Mouse (Mus musculus): Measurements from ENCODE around the gene Evi5.

Evi5 gene

DNA sequence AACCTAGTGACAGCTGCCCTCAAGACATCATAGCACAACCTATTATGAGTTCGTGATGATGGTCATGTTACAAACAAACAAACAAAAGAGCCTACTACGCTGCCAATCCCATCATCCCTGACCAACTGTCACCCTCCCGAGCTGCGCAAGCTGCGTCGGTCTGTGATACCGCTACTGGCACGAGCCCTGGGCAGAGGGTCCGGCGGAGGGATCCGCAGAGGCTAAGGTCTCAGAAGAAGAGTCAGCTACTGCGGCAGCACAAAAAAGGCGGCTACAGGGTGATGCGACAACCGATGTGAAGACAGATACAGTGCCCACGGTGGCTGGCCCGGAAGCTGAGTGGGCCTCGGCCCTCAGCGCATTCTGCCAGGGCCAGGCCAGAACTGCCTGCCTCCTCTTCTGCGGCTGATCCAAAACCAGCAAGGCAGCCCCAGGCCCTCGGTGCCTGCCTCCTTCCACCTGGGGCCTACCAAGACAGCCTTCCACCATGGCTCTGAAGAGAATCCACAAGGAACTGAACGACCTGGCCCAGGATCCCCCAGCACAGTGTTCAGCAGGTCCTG lies 44.8 kb downstream of the Evi5 start, which contains the start of gene Ube2d2b:
Ube2d2b (plus strand) TSS at position 102 of the 563 bp plus-strand sequence.
- in situ Hi-C loops (cut with MboI, MseI) = loop anchor here in 1 of 2 experiments (25.0 kb wide), 1 partner anchor 943 kb away; no protein-coding TSS in a partner anchor

DNA sequence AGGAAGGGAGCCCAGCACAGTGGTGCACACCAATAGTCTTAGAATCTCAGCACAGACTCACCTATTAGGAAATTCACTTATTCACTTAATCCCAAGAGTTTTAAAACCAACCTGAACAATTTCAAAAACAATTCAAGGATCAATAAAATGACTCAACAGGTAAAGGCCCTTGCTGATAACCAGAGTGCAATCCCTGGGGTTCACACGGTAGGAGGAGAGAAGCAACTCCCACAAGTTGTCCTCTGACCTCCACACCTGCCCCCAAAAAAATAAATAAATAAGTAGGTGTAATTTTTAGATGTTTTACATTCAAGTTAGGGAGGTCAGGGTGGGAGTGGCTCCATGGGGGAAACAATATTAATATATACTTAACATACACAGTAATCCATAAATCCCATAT lies 52.4 kb downstream of the Evi5 start:
- in situ Hi-C loops (cut with MboI, MseI) = no loop called here

DNA sequence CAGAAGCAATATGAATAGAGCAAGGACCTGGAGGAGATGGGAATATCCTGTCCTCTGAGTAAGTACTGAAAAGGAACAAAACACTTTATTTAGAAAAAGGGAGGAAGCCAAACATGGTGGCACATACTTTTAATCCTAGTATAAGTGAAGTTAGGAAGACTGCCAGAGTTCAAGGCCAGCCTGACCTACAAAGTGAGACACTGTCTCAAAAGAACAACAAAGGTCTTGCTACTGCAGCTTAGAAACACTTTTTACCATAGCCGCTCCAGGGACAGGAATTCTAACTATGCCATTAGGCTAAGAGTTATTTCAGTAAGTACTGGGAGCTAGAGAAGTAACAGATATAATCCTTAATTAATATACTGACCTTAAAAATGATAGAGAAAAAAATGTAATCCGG lies 60.3 kb downstream of the Evi5 start:
- in situ Hi-C loops (cut with MboI, MseI) = no loop called here

DNA sequence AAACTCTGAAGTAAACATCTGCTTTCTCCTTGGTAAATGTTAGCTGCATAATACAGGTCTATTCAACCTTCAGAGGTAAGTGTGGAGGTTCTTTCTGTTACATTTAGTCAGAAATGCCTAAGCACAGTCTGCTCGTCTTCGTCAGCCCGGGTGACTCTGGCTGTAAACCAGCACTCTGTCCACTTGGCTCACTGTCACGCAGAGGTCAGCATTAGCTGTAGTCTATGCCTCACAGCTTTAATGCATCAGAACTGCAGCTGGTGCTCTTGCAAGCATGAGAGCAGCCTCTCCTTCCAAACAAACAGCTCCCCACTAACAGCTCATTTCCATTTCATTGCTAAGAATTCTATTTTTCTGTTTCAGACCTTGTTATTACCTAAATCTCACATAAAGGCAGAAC lies 67.4 kb downstream of the Evi5 start:
- in situ Hi-C loops (cut with MboI, MseI) = no loop called here

DNA sequence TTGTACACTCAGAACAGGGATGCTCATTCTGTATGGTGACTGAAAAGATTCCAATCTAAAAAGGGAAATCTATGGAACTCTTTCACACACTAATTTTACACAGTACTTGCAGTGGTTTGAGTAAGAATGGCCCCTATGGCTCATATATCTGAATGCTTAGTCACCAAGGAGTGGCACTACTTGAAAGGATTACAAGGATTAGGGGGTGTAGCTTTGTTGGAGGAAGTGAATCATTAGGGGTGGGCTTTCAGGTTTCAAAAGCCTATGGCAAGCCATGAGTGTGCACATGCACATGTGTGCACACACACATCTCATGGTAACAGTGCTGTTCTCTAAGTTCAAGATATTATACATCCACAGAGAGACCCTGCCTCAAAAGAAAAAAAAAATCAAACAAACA lies 72.3 kb downstream of the Evi5 start:
- in situ Hi-C loops (cut with MboI, MseI) = no loop called here

DNA sequence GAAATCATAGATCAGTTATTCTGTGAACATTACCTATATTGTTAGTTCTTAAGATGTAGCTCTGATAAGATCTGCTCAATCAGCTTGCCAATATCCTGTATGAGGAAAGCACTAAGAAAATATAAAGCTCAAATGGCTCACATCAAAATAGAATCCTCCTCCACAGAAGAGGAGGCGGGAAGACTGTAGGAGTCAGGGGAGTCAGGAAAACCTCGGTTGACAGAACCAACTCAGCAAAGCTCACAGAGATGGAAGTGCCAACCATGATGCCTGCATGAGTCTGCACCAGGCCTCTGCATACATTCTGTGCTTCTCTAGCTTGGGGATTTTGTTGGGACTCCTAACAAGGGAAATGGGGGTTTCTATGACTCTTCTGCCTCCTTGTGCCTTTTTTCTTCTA lies 73.7 kb downstream of the Evi5 start:
- in situ Hi-C loops (cut with MboI, MseI) = no loop called here

DNA sequence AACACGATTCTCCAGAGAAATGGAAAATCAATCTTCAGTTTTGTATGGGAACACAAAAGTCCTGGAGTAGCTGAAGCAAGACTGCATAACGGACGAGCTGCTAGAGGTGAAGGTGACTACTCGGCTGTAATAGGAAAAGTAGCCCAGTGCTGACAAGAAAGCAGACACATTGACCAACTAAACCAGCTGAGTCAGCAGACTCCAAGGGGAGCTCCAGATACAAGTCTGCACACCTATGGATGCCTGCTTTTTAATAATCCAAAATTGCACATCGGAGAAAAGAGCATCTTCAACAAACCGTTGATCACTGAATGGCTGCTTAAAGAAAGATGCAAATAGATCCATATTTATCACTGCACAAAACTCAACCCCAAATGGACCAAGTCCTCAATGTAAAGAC lies 76.6 kb downstream of the Evi5 start:
- in situ Hi-C loops (cut with MboI, MseI) = loop anchor here in 1 of 2 experiments (5.0 kb wide), 1 partner anchor 54 kb away; no protein-coding TSS in a partner anchor

DNA sequence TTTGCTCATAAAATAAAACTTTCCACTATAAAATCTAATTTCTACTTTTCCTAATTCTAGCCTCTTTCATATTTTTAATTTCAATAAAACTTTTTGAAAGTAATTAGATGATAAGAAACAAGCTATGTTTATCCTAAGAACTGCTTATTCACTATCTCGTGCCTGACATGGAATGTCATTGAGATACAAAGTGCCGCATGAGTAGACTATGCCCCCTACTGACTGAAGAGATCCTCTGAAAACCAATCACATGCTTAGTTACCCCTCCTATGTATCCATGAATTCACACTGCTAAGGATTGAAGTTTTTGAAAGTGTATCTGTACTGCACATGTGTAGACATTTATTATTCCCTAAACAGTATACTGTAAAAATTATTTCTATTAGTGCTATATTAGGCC lies 81.0 kb downstream of the Evi5 start:
- in situ Hi-C loops (cut with MboI, MseI) = loop anchor here in 1 of 2 experiments (5.0 kb wide), 1 partner anchor 72 kb away; no protein-coding TSS in a partner anchor

DNA sequence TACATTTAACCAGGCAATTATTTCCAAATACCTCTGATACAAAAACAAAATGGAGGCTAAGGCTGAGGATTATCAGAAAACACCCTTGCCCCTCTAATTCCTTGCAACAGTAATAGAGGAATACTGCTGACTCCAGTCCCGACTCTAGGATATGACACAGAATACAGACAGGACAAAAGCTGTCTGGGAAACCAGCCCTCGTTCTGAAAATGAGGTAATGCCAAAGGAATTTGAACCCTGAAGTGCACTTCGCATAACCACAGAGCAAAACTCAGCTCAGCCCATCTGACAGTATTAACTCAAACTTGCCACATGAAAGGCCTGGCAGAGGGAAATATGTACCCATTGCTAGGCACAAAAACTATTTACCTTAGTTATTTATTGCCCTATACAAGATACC lies 81.6 kb downstream of the Evi5 start:
- in situ Hi-C loops (cut with MboI, MseI) = loop anchor here in 1 of 2 experiments (5.0 kb wide), 1 partner anchor 71 kb away; no protein-coding TSS in a partner anchor

DNA sequence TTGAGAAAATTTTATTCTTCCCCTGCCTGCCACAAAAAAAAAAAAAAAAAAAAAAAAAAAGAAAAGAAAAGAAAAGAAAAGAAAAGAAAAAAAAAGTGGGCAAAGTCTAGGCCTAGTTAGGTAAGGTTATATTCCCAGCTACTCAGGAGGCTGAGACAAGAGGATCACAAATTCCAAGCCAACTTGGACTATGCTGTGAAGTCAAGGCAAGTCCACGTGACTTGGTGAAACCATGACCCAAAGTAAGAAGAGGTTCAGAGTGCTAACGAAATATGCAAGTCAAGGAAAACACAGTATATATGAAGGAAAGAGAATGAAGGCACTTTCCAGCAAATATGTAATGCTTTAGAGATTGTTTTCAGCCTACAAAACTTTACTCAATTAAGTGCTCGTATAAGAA lies 82.4 kb downstream of the Evi5 start:
- in situ Hi-C loops (cut with MboI, MseI) = loop anchor here in 1 of 2 experiments (5.0 kb wide), 1 partner anchor 70 kb away; no protein-coding TSS in a partner anchor

DNA sequence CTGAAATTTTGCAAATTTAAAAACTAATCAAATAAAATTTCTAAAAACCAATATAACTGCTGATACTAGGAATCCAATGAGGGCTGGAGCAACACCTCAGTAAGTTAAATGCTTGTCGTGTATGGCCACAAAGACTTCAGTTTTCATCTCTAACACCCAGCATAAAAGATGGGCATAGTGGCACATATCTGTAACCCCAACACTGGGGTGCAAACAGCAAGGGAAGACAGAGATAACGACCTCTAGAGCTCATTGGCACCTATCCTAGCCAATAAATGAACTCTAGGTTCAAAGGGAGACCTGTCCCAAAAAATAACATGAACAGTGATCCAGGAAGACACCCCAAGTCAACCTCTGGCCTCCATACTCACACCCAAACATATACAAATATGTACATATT lies 82.9 kb downstream of the Evi5 start:
- in situ Hi-C loops (cut with MboI, MseI) = loop anchor here in 1 of 2 experiments (5.0 kb wide), 1 partner anchor 70 kb away; no protein-coding TSS in a partner anchor

DNA sequence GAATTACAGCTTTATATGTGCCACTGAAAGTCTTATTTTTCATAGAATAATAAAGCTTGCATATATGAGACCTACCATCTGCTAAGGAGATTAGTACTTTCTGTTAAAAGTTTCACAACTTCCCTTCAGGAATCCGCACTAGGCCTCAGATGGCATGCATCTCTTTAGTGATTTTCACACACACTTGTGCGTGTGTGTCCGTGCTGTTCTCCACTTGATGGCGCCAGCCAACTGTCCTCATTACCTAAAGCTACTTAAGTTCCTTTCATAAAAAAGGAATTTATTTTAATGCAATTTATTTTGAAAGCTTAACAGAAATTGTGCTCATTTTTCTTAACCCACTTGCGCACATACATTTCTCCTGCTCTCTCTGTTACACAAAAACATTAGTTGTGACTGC lies 85.4 kb downstream of the Evi5 start:
- in situ Hi-C loops (cut with MboI, MseI) = no loop called here

DNA sequence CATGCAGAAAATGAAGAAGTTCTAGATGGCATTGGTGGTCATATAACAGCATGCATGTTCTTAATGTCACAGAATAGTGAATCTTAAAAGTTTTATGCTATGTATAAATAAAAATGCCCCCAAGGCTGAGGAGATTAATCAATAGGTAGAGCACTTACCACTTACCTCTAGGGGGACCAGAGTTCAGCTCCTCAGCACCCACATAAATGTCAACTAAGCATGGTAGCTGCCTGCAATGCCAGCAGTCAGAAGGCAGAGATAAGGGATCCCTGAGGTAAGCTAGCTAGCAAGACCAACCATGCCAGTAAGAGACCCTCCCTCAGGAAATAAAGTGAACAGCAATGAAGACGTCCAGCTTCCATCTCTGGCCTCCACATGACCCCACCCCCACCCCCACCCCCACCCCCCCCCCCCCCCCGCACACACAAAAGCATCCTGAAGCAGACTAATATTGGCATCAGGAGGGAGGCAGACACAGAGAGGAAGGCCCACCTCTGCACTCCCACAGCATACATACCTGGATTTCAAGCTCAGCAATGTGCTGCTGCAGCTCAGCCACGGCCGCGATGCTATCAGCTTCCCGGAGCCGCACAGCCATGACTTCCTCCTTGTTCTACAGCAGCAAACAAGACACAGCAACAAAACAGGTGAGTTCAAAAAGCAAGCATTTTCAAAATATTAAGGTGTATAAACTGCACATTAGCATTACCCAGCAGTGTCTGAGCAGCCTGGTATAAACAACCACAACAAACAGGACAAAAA lies 87.0 kb downstream of the Evi5 start:
- in situ Hi-C loops (cut with MboI, MseI) = no loop called here

DNA sequence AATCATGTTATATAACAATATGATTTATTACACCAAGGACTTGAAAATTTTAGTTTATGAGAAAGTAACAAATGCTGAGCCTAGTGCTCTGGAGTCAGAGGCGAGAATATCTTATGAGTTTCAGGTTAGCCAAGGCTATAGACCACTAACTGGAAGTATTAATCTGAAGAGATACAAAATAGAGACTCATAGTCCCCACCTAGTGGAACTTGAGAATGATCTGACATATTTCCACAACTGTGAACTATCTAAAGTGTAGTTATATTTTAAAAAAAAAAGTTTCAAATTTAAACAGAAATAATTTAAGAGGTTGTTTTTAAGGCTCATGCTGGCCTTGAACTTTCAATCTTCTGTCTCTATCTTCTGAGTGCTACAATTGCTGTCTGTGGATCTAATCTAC lies 92.5 kb downstream of the Evi5 start:
- in situ Hi-C loops (cut with MboI, MseI) = loop anchor here in 1 of 2 experiments (5.0 kb wide), 1 partner anchor 80 kb away; no protein-coding TSS in a partner anchor

DNA sequence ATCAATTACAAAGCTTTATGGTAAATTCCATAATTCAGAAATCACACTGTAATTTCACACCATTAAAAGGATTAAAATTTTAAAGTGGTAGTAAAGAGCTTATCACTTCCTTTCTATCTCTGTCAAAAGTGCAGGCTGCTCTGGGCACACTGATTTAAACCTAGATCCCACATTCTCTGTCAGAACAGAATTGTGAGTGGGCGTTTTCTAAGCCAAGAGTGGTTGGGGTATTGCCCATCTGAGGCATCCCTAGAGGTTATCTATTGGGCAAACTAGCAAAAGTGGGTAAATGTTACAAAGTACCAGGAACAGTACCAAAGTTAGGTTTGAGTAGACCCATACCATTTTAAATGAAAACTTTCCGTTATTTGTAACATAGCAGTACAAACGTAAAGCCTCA lies 96.1 kb downstream of the Evi5 start:
- in situ Hi-C loops (cut with MboI, MseI) = no loop called here

DNA sequence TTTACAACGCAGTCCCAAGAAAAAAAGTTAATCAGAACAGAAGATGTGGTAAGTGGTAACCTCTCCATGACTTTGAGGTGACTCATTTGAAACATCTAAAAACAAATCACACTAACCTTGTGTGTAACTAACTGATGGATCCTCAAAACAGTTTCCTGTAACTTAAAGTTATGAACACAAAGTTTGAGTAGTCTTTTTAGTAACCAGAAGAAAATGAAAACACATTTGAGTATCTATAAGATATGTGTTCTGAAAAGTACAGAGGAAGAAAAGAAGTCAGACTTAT lies 97.4 kb downstream of the Evi5 start:
- in situ Hi-C loops (cut with MboI, MseI) = no loop called here

DNA sequence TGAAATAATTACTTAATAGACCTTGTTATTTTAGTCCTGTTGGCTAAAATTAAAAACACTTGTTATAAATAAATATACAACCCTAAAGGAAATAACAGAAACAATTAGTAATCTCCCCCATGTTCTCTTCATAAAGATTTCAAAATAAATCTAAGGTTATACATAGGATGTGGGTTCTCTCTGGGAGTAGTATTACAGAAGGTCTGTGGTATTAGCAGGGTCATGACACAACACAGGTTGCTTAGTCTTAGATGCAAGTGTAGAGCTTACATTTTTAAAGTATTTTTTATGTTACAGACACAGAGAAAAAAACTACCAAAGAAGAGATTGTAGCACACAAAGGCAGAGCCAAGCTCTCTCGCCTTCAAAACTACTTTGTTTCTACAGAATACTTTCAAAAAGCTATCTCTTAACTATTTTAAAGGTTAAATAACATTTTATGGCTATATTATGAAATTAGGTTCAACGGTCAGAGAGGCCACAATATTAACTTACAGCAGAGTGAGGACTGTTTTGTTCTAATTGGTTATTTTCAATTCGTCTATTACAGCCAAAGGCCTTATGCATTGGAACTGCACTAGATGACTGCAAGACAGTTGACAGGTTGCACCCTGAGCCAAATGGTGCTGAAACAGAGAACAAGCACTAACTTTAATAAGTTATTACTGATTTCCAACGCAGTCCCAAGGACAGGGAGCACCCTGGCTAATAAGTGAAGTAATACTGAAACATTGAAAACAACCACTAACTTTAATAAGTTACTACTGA lies 97.9 kb downstream of the Evi5 start:
- in situ Hi-C loops (cut with MboI, MseI) = no loop called here

DNA sequence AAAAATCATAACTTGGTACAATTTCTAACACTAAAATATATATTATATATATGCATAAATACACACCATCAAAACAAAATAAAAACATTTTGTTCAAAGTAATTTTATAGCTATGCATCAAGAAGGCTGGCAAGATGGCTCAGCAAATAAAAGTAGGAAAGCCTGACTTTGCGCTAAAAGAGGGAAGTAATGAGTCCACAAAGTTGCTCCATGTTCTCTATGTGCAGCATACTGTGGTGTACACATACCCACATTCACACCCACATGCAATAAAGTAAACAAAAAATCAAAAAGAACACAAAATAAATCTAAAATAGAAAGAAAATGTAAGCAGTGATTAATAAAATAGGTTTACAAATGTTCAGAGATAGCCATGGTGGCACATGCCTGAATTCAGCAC lies 99.0 kb downstream of the Evi5 start:
- in situ Hi-C loops (cut with MboI, MseI) = no loop called here

DNA sequence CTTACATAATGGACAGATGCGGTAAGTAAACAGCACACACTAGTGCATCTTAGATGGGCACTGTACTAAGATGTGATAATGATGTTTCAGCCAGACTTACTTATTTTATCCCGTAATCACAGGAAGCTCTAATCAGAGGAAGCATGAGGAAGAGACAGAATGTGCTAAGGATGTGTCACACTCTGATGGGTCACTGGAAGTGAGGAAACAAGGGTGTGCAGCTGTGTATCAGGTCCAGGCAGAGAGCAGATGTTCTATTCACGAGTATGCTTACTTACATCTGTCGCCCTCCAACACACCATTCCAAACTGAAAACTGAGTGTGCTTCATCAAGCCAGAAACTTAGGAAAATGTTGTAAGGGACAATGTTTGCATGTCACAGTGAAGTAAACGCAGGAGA lies 102.9 kb downstream of the Evi5 start:
- in situ Hi-C loops (cut with MboI, MseI) = loop anchor here in 1 of 2 experiments (5.0 kb wide), 1 partner anchor 50 kb away; no protein-coding TSS in a partner anchor

DNA sequence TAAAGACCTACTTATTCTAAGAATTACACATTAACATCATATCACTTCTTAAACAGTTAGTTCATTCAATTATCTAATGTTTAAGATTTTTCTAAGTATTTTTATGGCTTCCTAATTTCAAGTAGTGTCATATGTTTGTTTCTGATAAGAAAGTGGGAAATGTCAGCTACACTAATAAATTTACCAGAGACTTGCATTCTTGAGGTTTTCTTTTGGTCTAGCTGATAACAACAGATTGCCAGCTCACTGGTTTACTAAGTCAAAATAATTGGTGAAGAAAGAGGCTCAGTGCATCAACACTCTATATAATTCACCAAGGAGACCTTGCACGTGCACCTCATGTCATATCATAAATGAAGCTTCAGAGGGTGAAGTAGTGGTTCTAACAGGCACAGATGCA lies 106.7 kb downstream of the Evi5 start:
- in situ Hi-C loops (cut with MboI, MseI) = no loop called here

DNA sequence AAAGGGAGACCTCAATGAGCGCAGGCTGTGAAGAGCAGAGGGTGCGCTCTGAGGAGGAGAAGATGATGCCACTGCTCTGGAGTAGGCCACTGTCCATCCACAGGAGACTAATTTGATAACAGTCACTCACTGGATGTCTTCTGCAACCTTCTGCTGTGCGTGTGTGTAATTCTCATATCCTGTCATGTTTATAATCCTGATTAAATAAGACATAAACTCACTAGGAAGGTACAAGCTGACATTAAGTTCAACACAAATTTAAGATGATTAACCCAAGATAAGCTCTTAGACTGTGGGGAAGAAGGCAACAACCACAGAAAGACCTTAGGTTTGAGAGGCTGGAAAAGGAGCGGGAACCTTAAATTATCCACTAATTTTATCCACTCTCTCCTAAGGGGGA lies 109.0 kb downstream of the Evi5 start:
- in situ Hi-C loops (cut with MboI, MseI) = no loop called here

DNA sequence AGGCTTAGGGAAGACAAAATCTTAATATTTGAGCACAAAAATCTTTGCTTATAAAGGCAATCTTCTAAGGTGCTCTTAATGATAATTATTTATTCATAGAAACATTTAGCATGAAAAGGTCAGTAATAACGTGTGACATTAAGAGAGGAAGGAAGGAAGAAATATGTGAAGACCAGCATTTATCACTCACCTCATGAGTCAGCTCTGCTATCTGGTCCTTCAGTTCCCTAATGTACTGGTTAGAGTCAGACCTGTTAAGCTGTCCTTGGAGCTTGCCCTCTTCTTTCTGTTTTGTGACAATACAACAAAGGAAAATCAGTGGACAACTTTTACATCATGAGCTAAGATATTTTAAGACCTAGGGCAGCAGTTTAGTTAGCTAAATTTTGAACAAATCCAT lies 110.4 kb downstream of the Evi5 start:
- in situ Hi-C loops (cut with MboI, MseI) = no loop called here

Measured in T-helper 17 cell (primary cell).